Mouse (Mus musculus) C2C12 (cell line): ENCODE measurements around the gene Nlrc4.

ENCODE experiments used
- CTCF ChIP-seq: IDR thresholded peaks from one replicate; pipeline ENCODE4 v1.5.1; 2011; ENCODE audit not compliant: control insufficient read depth, insufficient read depth, insufficient read length
- USF1 ChIP-seq: IDR thresholded peaks from one replicate; pipeline ENCODE4 v1.6.1; 2011; ENCODE audit warnings: low read depth, mild to moderate bottlenecking, control low read depth, moderate library complexity

GRCm38 (mm10) chr17:74454660-74455059, 4.3 kb downstream of the Nlrc4 start:
- TF ChIP-seq CTCF (no peak), USF1 (no peak)
